Mouse (Mus musculus) yolk sac, embryonic 10.5 days (tissue): ENCODE measurements around the gene Rp2.
"Not testable (repeated sequence)": the region's sequence is repeated elsewhere in the genome, so short reads cannot be mapped to it uniquely, and the experiment has no call there.

ENCODE experiments used
- DNase-seq: peaks from one replicate; pipeline ENCODE4 v3.0.0-alpha.2; 2017; ENCODE audit warnings: low spot score

The Rp2 gene

GRCm38 (mm10) chrX:20364391-20365365, at the start of gene Rp2:
Gene Rp2 (plus strand): TSS chrX:20364481.
- peak; percentile 87 for DNase-seq

- no peak for DNase-seq
Observed at GRCm38 (mm10) chrX:20332756-20333155, 31.5 kb upstream of the Rp2 start.

- no peak for DNase-seq
Observed at GRCm38 (mm10) chrX:20335722-20336121, 28.6 kb upstream of the Rp2 start.

GRCm38 (mm10) chrX:20344980-20345379, 19.3 kb upstream of the Rp2 start:
- DNase-seq: no peak

GRCm38 (mm10) chrX:20346355-20346754, 17.9 kb upstream of the Rp2 start:
- no peak for DNase-seq

- not testable (repeated sequence) for DNase-seq
Observed at GRCm38 (mm10) chrX:20350241-20350640, 14.0 kb upstream of the Rp2 start.

- DNase-seq: no peak
Observed at GRCm38 (mm10) chrX:20355283-20355682, 9.0 kb upstream of the Rp2 start.

- no peak for DNase-seq
Observed at GRCm38 (mm10) chrX:20356309-20356708, 8.0 kb upstream of the Rp2 start.

GRCm38 (mm10) chrX:20366036-20366435, 1.8 kb downstream of the Rp2 start:
- no peak for DNase-seq

GRCm38 (mm10) chrX:20379347-20380014, 15.2 kb downstream of the Rp2 start:
- DNase-seq: no peak

GRCm38 (mm10) chrX:20382260-20382659, 18.0 kb downstream of the Rp2 start:
- DNase-seq: no peak

GRCm38 (mm10) chrX:20387006-20387405, 22.7 kb downstream of the Rp2 start:
- DNase-seq: no peak

- not testable (repeated sequence) for DNase-seq
Observed at GRCm38 (mm10) chrX:20391964-20392363, 27.7 kb downstream of the Rp2 start.

GRCm38 (mm10) chrX:20392942-20393341, 28.7 kb downstream of the Rp2 start:
- no peak for DNase-seq

GRCm38 (mm10) chrX:20404068-20404467, 39.8 kb downstream of the Rp2 start:
- DNase-seq: no peak

GRCm38 (mm10) chrX:20406909-20407308, 42.6 kb downstream of the Rp2 start:
- DNase-seq: no peak

- DNase-seq: peak; percentile 79
Observed at GRCm38 (mm10) chrX:20407676-20408075, 43.4 kb downstream of the Rp2 start.

- no peak for DNase-seq
Observed at GRCm38 (mm10) chrX:20411382-20411781, 47.1 kb downstream of the Rp2 start.

- DNase-seq: no peak
Observed at GRCm38 (mm10) chrX:20412221-20412620, 47.9 kb downstream of the Rp2 start.

- DNase-seq: peak; percentile 65
Observed at GRCm38 (mm10) chrX:20414885-20415622, 50.8 kb downstream of the Rp2 start.

GRCm38 (mm10) chrX:20418461-20418860, 54.2 kb downstream of the Rp2 start:
- DNase-seq: no peak

- DNase-seq: no peak
Observed at GRCm38 (mm10) chrX:20419536-20419935, 55.3 kb downstream of the Rp2 start.
